Mouse (Mus musculus): ENCODE data around the gene Adam26b. TPM values are rescaled to one million over a fixed set of nuclear protein-coding genes. Genes with fewer than 3 reads are reported as not detected.
"Not testable (repeated sequence)": the region's sequence is repeated elsewhere in the genome, so short reads cannot be mapped to it uniquely, and the experiment has no call there.

Adam26b gene
- not detected for total RNA-seq (2021)
- long read RNA-seq, experiment 1 = 0 reads
- long read RNA-seq, experiment 2 = 0 reads

GRCm38 (mm10) chr8:43528006-43528405, at the start of gene Adam26b:
Adam26b (minus strand) TSS chr8:43528106.
- not testable (repeated sequence) for DNase-seq (ENCODE audit: low spot score in 2 of 2); H3K27ac ChIP-seq; H3K4me3 ChIP-seq

- DNase-seq (ENCODE audit: low spot score in 2 of 2); H3K27ac ChIP-seq; H3K4me3 ChIP-seq: not testable (repeated sequence)
These were observed 48.7 kb upstream of the Adam26b start, which contains the start of gene Adam26a for GRCm38 (mm10) chr8:43576607-43577006. Adam26a (minus strand) TSS chr8:43576707.

Other genes starting within 250 kb of the Adam26b start
- not detected for gene Zfp42, start 221.1 kb downstream of the Adam26b start, total RNA-seq (2021)
- gene Adam26a, start 48.6 kb upstream of the Adam26b start, total RNA-seq (2021) = not detected
- not detected for gene Gm5346, start 99.2 kb upstream of the Adam26b start, total RNA-seq (2021)
- not detected for gene Adam34, start 181.9 kb upstream of the Adam26b start, total RNA-seq (2021)